Mouse (Mus musculus): ENCODE measurements around the gene Tbc1d10b. TPM values are rescaled to one million over a fixed set of nuclear protein-coding genes. Genes with fewer than 3 reads are reported as not detected.
A peak's percentile ranks its signal among the peaks of the same experiment; 100 is the strongest.

Tbc1d10b gene
- total and polyA plus RNA-seq, 3 experiments = 18.2 to 28.0 (median 25.6) TPM

DNA sequence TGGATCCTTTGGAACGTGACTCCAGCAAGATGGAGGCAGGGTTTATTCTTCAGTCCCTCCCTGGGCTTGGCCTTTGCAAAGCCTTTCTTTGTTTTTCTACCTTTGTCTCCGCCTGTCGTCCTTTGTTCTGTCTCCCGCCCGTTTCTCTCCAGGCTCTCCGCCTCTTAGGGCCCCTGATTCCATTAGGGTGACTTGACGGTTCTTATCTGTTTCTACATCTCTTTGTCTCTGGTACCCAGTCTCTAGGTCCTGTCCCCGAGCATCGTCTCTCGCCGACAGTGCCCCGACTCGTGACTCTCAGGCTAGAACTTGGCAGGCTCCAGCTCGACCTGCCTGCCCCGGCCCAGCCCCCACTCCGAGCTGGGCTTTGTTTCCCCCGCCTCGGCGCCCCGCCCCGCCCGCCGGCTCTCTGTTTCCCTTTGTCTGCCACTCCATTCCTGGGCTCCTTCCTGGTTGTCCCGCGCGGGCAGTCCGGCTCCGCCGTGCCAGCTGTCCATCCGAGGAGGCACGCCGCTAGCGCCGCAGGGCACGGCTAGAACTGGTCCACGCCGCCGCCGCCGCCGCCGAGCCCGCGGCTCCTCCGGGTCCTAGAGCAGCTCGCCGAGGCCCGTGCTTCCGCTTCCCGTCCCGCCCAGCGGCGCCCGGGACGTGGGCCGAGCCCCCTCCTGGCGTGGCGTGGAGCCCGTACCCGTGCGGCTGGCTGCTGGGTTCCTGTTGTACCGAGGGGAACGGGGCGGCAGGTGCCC is 24.5 kb upstream of the Tbc1d10b start, which contains the start of the genes Zfp553 and Sept1:
TSS of gene Zfp553 (plus strand) at position 440 of the 746 bp plus-strand sequence.
TSS of gene Sept1 (minus strand) at position 509 of the 746 bp plus-strand sequence.
- H3K27ac ChIP-seq (ENCODE audit: insufficient read depth, low read depth) = peak within 1 kb of the TSS; percentile 44
- no peaks in the 10 kb centered on the region for H3K27me3 ChIP-seq (replicated peaks)
- H3K4me3 ChIP-seq (replicated peaks in 1 of 3; ENCODE audit: low read depth in 2 of 3, low read length in 2 of 3, poor library complexity in 1 of 3) = peak within 1 kb of the TSS; percentile 94 to 98 (median 97)
- H3K4me1 ChIP-seq (ENCODE audit: control insufficient read depth in 1 of 2, insufficient read depth in 2 of 2) = peaks cover 4 to 43% of the 10 kb centered on the region in 2 experiments; a peak in 3 of 4 replicates
- peak within 1 kb of the TSS; percentile 87 for H3K4me2 ChIP-seq (ENCODE audit: insufficient read depth, low read depth, poor library complexity, severe bottlenecking)
- TF ChIP-seq POLR2AphosphoS2 (IDR thresholded peaks at IDR 0.05; ENCODE audit: low read depth, low read length) (peak; percentile 72), USF1 (IDR thresholded peaks at IDR 0.05; ENCODE audit: low read depth, low read length) (no peak), CHD2 (IDR thresholded peaks at IDR 0.05; ENCODE audit: low read length) (peak; percentile 80), UBTF (IDR thresholded peaks at IDR 0.05; ENCODE audit: low read depth, low read length) (peak; percentile 73; the same call in 1 of the 2 replicates), KAT2A (IDR thresholded peaks at IDR 0.05; ENCODE audit: insufficient replicate concordance, low read length) (0 out of 2 replicates have a peak, but pooled peaks have one; percentile 62), SMC3 (IDR thresholded peaks at IDR 0.05; ENCODE audit: low read depth, low read length) (no peak), MAX (IDR thresholded peaks at IDR 0.05; ENCODE audit: low read length) (peak; percentile 83), TCF12 (IDR thresholded peaks at IDR 0.05; ENCODE audit: low read depth, low read length) (peak; percentile 71), MEF2A (IDR thresholded peaks at IDR 0.05; ENCODE audit: borderline replicate concordance, low read depth, low read length) (peak; percentile 65), NRF1 (IDR thresholded peaks at IDR 0.05; ENCODE audit: low read depth, low read length) (peak; percentile 38; the same call in 1 of the 2 replicates), MXI1 (IDR thresholded peaks at IDR 0.05; ENCODE audit: low read depth, low read length) (peak; percentile 96), ZNF384 (IDR thresholded peaks at IDR 0.05; ENCODE audit: low read depth, low read length) (0 out of 2 replicates have a peak, but pooled peaks have one; percentile 20), TBP (conservative IDR thresholded peaks at IDR 0.05; ENCODE audit: low read depth, low read length) (no peak), SIN3A (IDR thresholded peaks at IDR 0.05; ENCODE audit: low read length) (peak; percentile 79), ELF1 (IDR thresholded peaks at IDR 0.05; ENCODE audit: low read depth, low read length) (peak; percentile 86), MAZ (IDR thresholded peaks at IDR 0.05; ENCODE audit: low read depth, low read length) (peak; percentile 78), HCFC1 (IDR thresholded peaks at IDR 0.05; ENCODE audit: low read depth, low read length) (peak; percentile 74), IRF4 (IDR thresholded peaks at IDR 0.05; ENCODE audit: low read depth, low read length) (peak; percentile 41), ZMIZ1 (IDR thresholded peaks at IDR 0.05; ENCODE audit: low read depth, low read length) (peak; percentile 81), RAD21 (IDR thresholded peaks at IDR 0.05; ENCODE audit: low read depth, low read length) (no peak), POLR2A (IDR thresholded peaks at IDR 0.05; ENCODE audit: low read depth, low read length) (peak; percentile 75), CTCF (conservative IDR thresholded peaks at IDR 0.05 in 1 of 2, IDR thresholded peaks at IDR 0.05 in 1 of 2; ENCODE audit: low read depth in 2 of 2, low read length in 2 of 2) (no peak), MYC (IDR thresholded peaks at IDR 0.05; ENCODE audit: low read depth, low read length) (no peak; the same call in 1 of the 2 replicates), CHD1 (IDR thresholded peaks at IDR 0.05; ENCODE audit: low read depth, low read length) (no peak), JUND (conservative IDR thresholded peaks at IDR 0.05; ENCODE audit: low read depth, low read length) (no peak)
- peak; percentile 65 for DNase-seq (ENCODE audit: extremely low read depth)
- in situ Hi-C loops (cut with MboI; ENCODE audit: low pct_ligation_motif_present, low pct_unique_long_range_greater_than_20kb, low sequenced_read_pairs) = no loop called here
- dilution Hi-C loops (cut with MboI; ENCODE audit: extremely low pct_ligation_motif_present, extremely low pct_unique_long_range_greater_than_20kb, low sequenced_read_pairs) = no loop called here
- H3K79me2 ChIP-seq (replicated peaks; ENCODE audit: control insufficient read depth, extremely low read depth, insufficient read depth, poor library complexity, severe bottlenecking) = peaks cover 31% of the 10 kb centered on the region
- peaks cover 29 to 58% of the 10 kb centered on the region in 2 experiments for H3K36me3 ChIP-seq (replicated peaks in 1 of 2; ENCODE audit: control insufficient read depth in 1 of 2, insufficient read depth in 1 of 2, low read length in 1 of 2)
- no peaks in the 10 kb centered on the region for H3K9me3 ChIP-seq (replicated peaks; ENCODE audit: low read length)
- H3K9ac ChIP-seq (ENCODE audit: insufficient read depth, low read depth) = peak within 1 kb of the TSS; percentile 61
